Mouse (Mus musculus): ENCODE measurements at regions not wholly inside any gene's neighbourhood (a gene's known extent, or its start where the extent isn't known, plus 50 kb on each side); places are given as distances from the start of the nearest gene placed in this dataset.

GRCm38 (mm10) chr3:144119076-144119475 lies 85.9 kb downstream of the Lmo4 start:
- 75% methylated on average over 3 of the region's 3 CpGs for WGBS
- no peaks in the 10 kb centered on the region for H3K27me3 ChIP-seq (ENCODE audit: control insufficient read depth, insufficient read depth, low read length)
- no peak overlapping the region for H3K4me2 ChIP-seq (replicated peaks; ENCODE audit: low read depth)
- no peaks in the 10 kb centered on the region for H3K4me1 ChIP-seq (replicated peaks; ENCODE audit: control insufficient read depth, insufficient read depth)
- no peaks in the 10 kb centered on the region for H3K36me3 ChIP-seq (ENCODE audit: control insufficient read depth, insufficient read depth, low read length)
- TF ChIP-seq EP300 (optimal IDR thresholded peaks at IDR 0.05) = no peak
- no peak for TF ChIP-seq CTCF (IDR thresholded peaks at IDR 0.05; ENCODE audit: low read depth)
- no peak overlapping the region for H3K9ac ChIP-seq (ENCODE audit: low read length)
- ATAC-seq (ENCODE audit: low FRiP score, low TSS enrichment) = no peak
- H3K4me3 ChIP-seq (ENCODE audit: low read depth, low read length) = no peak overlapping the region
- H3K27ac ChIP-seq (replicated peaks) = no peak overlapping the region
- no peak for DNase-seq (ENCODE audit: low spot score)
- H3K9me3 ChIP-seq (ENCODE audit: control insufficient read depth, low read length) = no peaks in the 10 kb centered on the region

- ATAC-seq (ENCODE audit: low FRiP score, low TSS enrichment) (no peak), DNase-seq (ENCODE audit: low spot score) (peak; percentile 24)
- 58% methylated on average over 11 of the region's 11 CpGs for WGBS
Observed at GRCm38 (mm10) chr3:144113672-144114645, 91.1 kb downstream of the Lmo4 start.

GRCm38 (mm10) chr3:144110331-144111080 lies 94.5 kb downstream of the Lmo4 start:
- Histone ChIP-seq H3K9me3 (ENCODE audit: control insufficient read depth, low read length) (no peaks in the 10 kb centered on the region), H3K9ac (ENCODE audit: low read length) (no peak overlapping the region), H3K4me1 (replicated peaks; ENCODE audit: control insufficient read depth, insufficient read depth) (no peaks in the 10 kb centered on the region), H3K4me3 (ENCODE audit: low read depth, low read length) (no peak overlapping the region), H3K36me3 (ENCODE audit: control insufficient read depth, insufficient read depth, low read length) (no peaks in the 10 kb centered on the region), H3K27ac (replicated peaks) (no peak overlapping the region), H3K4me2 (replicated peaks; ENCODE audit: low read depth) (no peak overlapping the region), H3K27me3 (ENCODE audit: control insufficient read depth, insufficient read depth, low read length) (no peaks in the 10 kb centered on the region)
- DNase-seq (ENCODE audit: low spot score) = no peak
- 75% methylated on average over 5 of the region's 5 CpGs for WGBS
- ATAC-seq (ENCODE audit: low FRiP score, low TSS enrichment) = no peak
- no peak for TF ChIP-seq EP300 (optimal IDR thresholded peaks at IDR 0.05)
- no peak for TF ChIP-seq CTCF (IDR thresholded peaks at IDR 0.05; ENCODE audit: low read depth)

More at GRCm38 (mm10) chr3:144113672-144114645, 91.1 kb downstream of the Lmo4 start:
- Histone ChIP-seq H3K27ac (replicated peaks) (no peak overlapping the region), H3K4me1 (replicated peaks; ENCODE audit: control insufficient read depth, insufficient read depth) (no peaks in the 10 kb centered on the region), H3K9me3 (ENCODE audit: control insufficient read depth, low read length) (no peaks in the 10 kb centered on the region), H3K4me2 (replicated peaks; ENCODE audit: low read depth) (no peak overlapping the region), H3K36me3 (ENCODE audit: control insufficient read depth, insufficient read depth, low read length) (no peaks in the 10 kb centered on the region), H3K4me3 (ENCODE audit: low read depth, low read length) (no peak overlapping the region), H3K27me3 (ENCODE audit: control insufficient read depth, insufficient read depth, low read length) (no peaks in the 10 kb centered on the region), H3K9ac (ENCODE audit: low read length) (no peak overlapping the region)
- TF ChIP-seq CTCF (IDR thresholded peaks at IDR 0.05; ENCODE audit: low read depth) = no peak
- no peak for TF ChIP-seq EP300 (optimal IDR thresholded peaks at IDR 0.05)

- H3K4me1 ChIP-seq (replicated peaks; ENCODE audit: control insufficient read depth, insufficient read depth) = no peaks in the 10 kb centered on the region
- ATAC-seq (ENCODE audit: low FRiP score, low TSS enrichment) (no peak), DNase-seq (ENCODE audit: low spot score) (no peak)
- no peak overlapping the region for H3K9ac ChIP-seq (ENCODE audit: low read length)
- no peak for TF ChIP-seq CTCF (IDR thresholded peaks at IDR 0.05; ENCODE audit: low read depth)
- TF ChIP-seq EP300 (optimal IDR thresholded peaks at IDR 0.05) = no peak
- no peaks in the 10 kb centered on the region for H3K27me3 ChIP-seq (ENCODE audit: control insufficient read depth, insufficient read depth, low read length)
- H3K4me3 ChIP-seq (ENCODE audit: low read depth, low read length) = no peak overlapping the region
- no peak overlapping the region for H3K27ac ChIP-seq (replicated peaks)
- no peaks in the 10 kb centered on the region for H3K9me3 ChIP-seq (ENCODE audit: control insufficient read depth, low read length)
- no peaks in the 10 kb centered on the region for H3K36me3 ChIP-seq (ENCODE audit: control insufficient read depth, insufficient read depth, low read length)
- H3K4me2 ChIP-seq (replicated peaks; ENCODE audit: low read depth) = no peak overlapping the region
- 82% methylated on average over 2 of the region's 2 CpGs for WGBS
Observed at GRCm38 (mm10) chr3:144109769-144110168, 95.3 kb downstream of the Lmo4 start.

GRCm38 (mm10) chr3:144108310-144108709 lies 96.7 kb downstream of the Lmo4 start:
- DNase-seq (ENCODE audit: low spot score) (no peak), ATAC-seq (ENCODE audit: low FRiP score, low TSS enrichment) (no peak)
- Histone ChIP-seq H3K36me3 (ENCODE audit: control insufficient read depth, insufficient read depth, low read length) (no peaks in the 10 kb centered on the region), H3K4me2 (replicated peaks; ENCODE audit: low read depth) (no peak overlapping the region), H3K27ac (replicated peaks) (no peak overlapping the region), H3K9ac (ENCODE audit: low read length) (no peak overlapping the region), H3K4me3 (ENCODE audit: low read depth, low read length) (no peak overlapping the region), H3K27me3 (ENCODE audit: control insufficient read depth, insufficient read depth, low read length) (no peaks in the 10 kb centered on the region), H3K4me1 (replicated peaks; ENCODE audit: control insufficient read depth, insufficient read depth) (no peaks in the 10 kb centered on the region), H3K9me3 (ENCODE audit: control insufficient read depth, low read length) (no peaks in the 10 kb centered on the region)
- TF ChIP-seq EP300 (optimal IDR thresholded peaks at IDR 0.05) (no peak), CTCF (IDR thresholded peaks at IDR 0.05; ENCODE audit: low read depth) (no peak)
- WGBS = 81% methylated on average over 6 of the region's 6 CpGs
